Mouse (Mus musculus) fat pad, adult 2 months (tissue): ENCODE measurements around the gene Tmem170b.
"Not testable (repeated sequence)": the region's sequence is repeated elsewhere in the genome, so short reads cannot be mapped to it uniquely, and the experiment has no call there.

Source experiments
- DNase-seq: peaks from one replicate; pipeline ENCODE4 v3.0.0-alpha.2; 2011; ENCODE audit warnings: low read depth, low spot score; ENCODE audit errors: extremely low read depth

Gene Tmem170b

GRCm38 (mm10) chr13:41663501-41664195 is 57.9 kb downstream of the Tmem170b start:
- no peak for DNase-seq

- no peak for DNase-seq
Observed at GRCm38 (mm10) chr13:41669951-41670350, 64.2 kb downstream of the Tmem170b start.

- no peak for DNase-seq
Observed at GRCm38 (mm10) chr13:41670386-41671130, 64.9 kb downstream of the Tmem170b start.

GRCm38 (mm10) chr13:41671136-41671705 is 65.5 kb downstream of the Tmem170b start:
- DNase-seq: no peak

GRCm38 (mm10) chr13:41672904-41673303 is 67.2 kb downstream of the Tmem170b start:
- DNase-seq: not testable (repeated sequence)

- DNase-seq: no peak
Observed at GRCm38 (mm10) chr13:41673541-41673940, 67.8 kb downstream of the Tmem170b start.

- DNase-seq: not testable (repeated sequence)
Observed at GRCm38 (mm10) chr13:41674608-41675007, 68.9 kb downstream of the Tmem170b start.

GRCm38 (mm10) chr13:41675498-41675897 is 69.8 kb downstream of the Tmem170b start:
- DNase-seq: no peak

- DNase-seq: no peak
Observed at GRCm38 (mm10) chr13:41675966-41676835, 70.5 kb downstream of the Tmem170b start.

- no peak for DNase-seq
Observed at GRCm38 (mm10) chr13:41676836-41677186, 71.1 kb downstream of the Tmem170b start.

GRCm38 (mm10) chr13:41680854-41681549 is 75.3 kb downstream of the Tmem170b start:
- DNase-seq: no peak

GRCm38 (mm10) chr13:41682341-41683119 is 76.8 kb downstream of the Tmem170b start:
- DNase-seq: no peak

- DNase-seq: no peak
Observed at GRCm38 (mm10) chr13:41683356-41684012, 77.8 kb downstream of the Tmem170b start.

- DNase-seq: peak; percentile 56
Observed at GRCm38 (mm10) chr13:41685499-41685898, 79.8 kb downstream of the Tmem170b start.

- DNase-seq: no peak
Observed at GRCm38 (mm10) chr13:41689055-41689454, 83.3 kb downstream of the Tmem170b start.

GRCm38 (mm10) chr13:41689598-41690045 is 83.9 kb downstream of the Tmem170b start:
- DNase-seq: no peak
